33 mouse cellular contexts compared by ENCODE assay signal in the genomic region with DNA sequence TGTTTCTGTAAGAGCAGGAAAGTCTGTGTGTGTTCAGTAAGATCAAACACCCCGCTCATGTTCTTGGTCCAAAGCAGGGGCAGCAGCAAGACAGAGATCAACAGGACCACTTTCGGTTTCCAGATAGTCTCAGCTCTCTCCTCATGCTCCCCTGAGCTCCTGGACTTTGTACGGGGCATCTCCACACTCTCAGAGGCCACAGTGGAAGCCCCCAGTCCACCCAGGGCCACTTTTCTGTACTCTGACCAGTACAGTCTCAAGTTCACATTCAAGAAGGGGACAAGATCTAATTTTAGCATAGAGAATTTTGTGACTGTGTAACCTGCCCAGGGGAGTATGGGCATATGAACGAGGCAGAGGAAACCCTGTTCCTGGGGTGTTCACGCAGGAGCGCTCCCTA. TPM values are rescaled to one million over a fixed set of nuclear protein-coding genes. Genes with fewer than 3 reads are reported as not detected.
DNase-seq lines count a peak whose midpoint lies in the region; ATAC-seq and TF ChIP-seq lines count a peak whose summit lies in the region.
"Had no signal": no experiment of that assay in that cellular context is flagged by ENCODE, and none has a peak within 500 bp of the region (broad histone marks: within the 10 kb centered on the region; RNA-seq: fewer than 3 reads in every experiment).

No protein-coding gene starts in this region.

- 64% methylated on average over 6 of the region's 6 CpGs for WGBS in heart, embryonic 11.5 days (ENCODE audit: insufficient replicate concordance)
- 58% methylated on average over 6 of the region's 6 CpGs for WGBS in heart, embryonic 16.5 days

- no peaks in the 10 kb centered on the region for H3K36me3 ChIP-seq in heart, embryonic 11.5 days (ENCODE audit: control insufficient read depth, insufficient read depth, low read length)
- H3K36me3 ChIP-seq in heart, embryonic 16.5 days (ENCODE audit: control insufficient read depth, insufficient read depth), result no peaks in the 10 kb centered on the region
- H3K36me3 ChIP-seq: embryonic facial prominence, embryonic 12.5 days; forebrain, embryonic 10.5 days; forebrain, embryonic 15.5 days; liver, embryonic 12.5 days; midbrain, embryonic 10.5 days; neural tube, embryonic 12.5 days had no signal

- no peak overlapping the region for H3K4me3 ChIP-seq in heart, embryonic 11.5 days (ENCODE audit: low read depth, low read length)
- no peak overlapping the region for H3K4me3 ChIP-seq in heart, embryonic 16.5 days (ENCODE audit: low read length)
- H3K4me3 ChIP-seq in embryonic fibroblast, embryonic 13.5 days (ENCODE audit: insufficient read depth, low read length), result no peak overlapping the region
- H3K4me3 ChIP-seq: embryonic facial prominence, embryonic 12.5 days; forebrain, embryonic 10.5 days; forebrain, embryonic 15.5 days; liver, embryonic 12.5 days; midbrain, embryonic 10.5 days; myocyte; neural tube, embryonic 12.5 days had no signal

- H3K9ac ChIP-seq in heart, embryonic 11.5 days (ENCODE audit: low read depth, low read length), result 0 out of 2 replicates have a peak overlapping the region, but pooled peaks have one; percentile 34
- H3K9ac ChIP-seq in heart, embryonic 16.5 days (ENCODE audit: low read length), result peak overlapping the region; percentile 34; the same call in 1 of the 2 replicates
- H3K9ac ChIP-seq: embryonic facial prominence, embryonic 12.5 days; forebrain, embryonic 15.5 days; hindbrain, embryonic 14.5 days; liver, embryonic 12.5 days; liver, postnatal 0 days; neural tube, embryonic 12.5 days had no signal

- no peaks in the 10 kb centered on the region for H3K9me3 ChIP-seq in heart, embryonic 11.5 days (replicated peaks; ENCODE audit: control insufficient read depth, low read length)
- no peaks in the 10 kb centered on the region for H3K9me3 ChIP-seq in heart, embryonic 16.5 days (replicated peaks; ENCODE audit: control insufficient read depth, low read length)
- H3K9me3 ChIP-seq: embryonic facial prominence, embryonic 12.5 days; forebrain, embryonic 10.5 days; forebrain, embryonic 15.5 days; liver, embryonic 12.5 days; midbrain, embryonic 10.5 days; neural tube, embryonic 12.5 days had no signal

- H3K4me2 ChIP-seq in heart, embryonic 11.5 days, result no peak overlapping the region
- H3K4me2 ChIP-seq in heart, embryonic 16.5 days (ENCODE audit: low read depth, low read length), result peak overlapping the region; percentile 16; the same call in 1 of the 2 replicates
- H3K4me2 ChIP-seq: embryonic facial prominence, embryonic 12.5 days; forebrain, embryonic 15.5 days; hindbrain, embryonic 14.5 days; liver, embryonic 12.5 days; neural tube, embryonic 12.5 days had no signal

- TF ChIP-seq CTCF in embryonic fibroblast, embryonic 13.5 days (IDR thresholded peaks at IDR 0.05; ENCODE audit: borderline replicate concordance, insufficient read depth, low read length), result no peak

- ATAC-seq in heart, embryonic 11.5 days (replicated peaks; ENCODE audit: insufficient number of reproducible peaks, low FRiP score, low TSS enrichment), result no peak
- no peak for ATAC-seq in heart, embryonic 16.5 days (replicated peaks; ENCODE audit: extremely low read depth, insufficient read depth, low FRiP score)
- ATAC-seq: forebrain, embryonic 15.5 days; intestine, postnatal 0 days; liver, embryonic 12.5 days; liver, postnatal 0 days; midbrain, embryonic 16.5 days; Patski had no signal

- peak overlapping the region; percentile 10; the same call in 1 of the 2 replicates for H3K27ac ChIP-seq in heart, embryonic 11.5 days (ENCODE audit: low read depth, low read length)
- no peak overlapping the region; the same call in 1 of the 2 replicates for H3K27ac ChIP-seq in heart, embryonic 16.5 days (ENCODE audit: low read length)
- peak overlapping the region; percentile 63 for H3K27ac ChIP-seq in embryonic fibroblast, embryonic 13.5 days (ENCODE audit: insufficient read depth, low read length)
- H3K27ac ChIP-seq: embryonic facial prominence, embryonic 12.5 days; forebrain, embryonic 10.5 days; forebrain, embryonic 15.5 days; hindbrain, embryonic 14.5 days; liver, embryonic 12.5 days; macrophage; midbrain, embryonic 10.5 days; neural tube, embryonic 12.5 days had no signal

- H3K4me1 ChIP-seq in heart, embryonic 11.5 days (ENCODE audit: control insufficient read depth, insufficient read depth, low read length), result peaks cover 8% of the 10 kb centered on the region
- H3K4me1 ChIP-seq in heart, embryonic 16.5 days (ENCODE audit: control insufficient read depth, insufficient read depth, low read length), result peaks cover 9% of the 10 kb centered on the region
- H3K4me1 ChIP-seq in embryonic fibroblast, embryonic 13.5 days (ENCODE audit: control insufficient read depth, insufficient read depth, low read length), result peaks cover 7% of the 10 kb centered on the region

- no peak for TF ChIP-seq POLR2A in embryonic fibroblast, embryonic 13.5 days (IDR thresholded peaks at IDR 0.05; ENCODE audit: low read depth, low read length)

- DNase-seq in heart, postnatal 25 days (ENCODE audit: low spot score), result no peak
- no peak for DNase-seq in heart, postnatal 36 days
- peak; percentile 26 to 40 for DNase-seq in kidney, postnatal 36 days
- no peak for DNase-seq in kidney, postnatal 14 days
- DNase-seq in adipocyte (ENCODE audit: low spot score), result no peak
- DNase-seq: adrenal gland, postnatal 25 days; cerebellum, adult 11-12 months; cerebellum, adult 9-11 months; embryo, embryonic 11 days; gastrocnemius, postnatal 25 days; layer of hippocampus, postnatal 36 days; left cerebral cortex, postnatal 4 days; liver, postnatal 0 days; lung, postnatal 10 days; right cerebral cortex, adult 18-20 months; spleen, adult 18-20 months; thymus, adult 2 months; thymus, postnatal 36 days had no signal

- intact Hi-C loops in heart, postnatal 25 days (cut with DNase I), result loop anchor here (5.0 kb wide), 2 partner anchors 47 to 53 kb away; no protein-coding TSS in a partner anchor
- intact Hi-C loops in heart, postnatal 36 days (cut with DNase I), result loop anchor here (5.0 kb wide), 1 partner anchor 33 kb away; no protein-coding TSS in a partner anchor

- H3K27me3 ChIP-seq in heart, embryonic 11.5 days (ENCODE audit: control insufficient read depth, insufficient read depth, low read length), result no peaks in the 10 kb centered on the region
- H3K27me3 ChIP-seq in heart, embryonic 16.5 days (ENCODE audit: control insufficient read depth, insufficient read depth, low read length), result no peaks in the 10 kb centered on the region
- H3K27me3 ChIP-seq: embryonic facial prominence, embryonic 12.5 days; forebrain, embryonic 15.5 days; neural tube, embryonic 12.5 days; Patski had no signal

RNA-seq across cellular contexts. Expression of a gene that starts 3.9 kb away (rescaled TPM):
- 50.0 and 68.2 TPM in 2 replicates for polyA plus RNA-seq in heart, embryonic 11.5 days (2014; fragmentation: Nextera tagmentation; extraction: Ambion mirVana)
- 100 to 1,000 TPM; 181 to 216 TPM for total RNA-seq in heart, postnatal 25 days (2021)
- 43.0 and 45.1 TPM in 2 replicates for polyA plus RNA-seq in heart, embryonic 16.5 days (2015; fragmentation: Nextera tagmentation; extraction: Ambion mirVana)
- total RNA-seq in heart, postnatal 36 days (2021), result 100 to 1,000 TPM; 203 to 252 TPM
- polyA plus RNA-seq in embryonic fibroblast, embryonic 13.5 days (2011; ENCODE audit: insufficient read length, low read depth, missing spikeins), result 363 and 515 TPM in 2 replicates

Comparison
In these comparisons a context has a peak if more than half of its experiments do, and no peak if none do; other contexts are left out.
1. DNase-seq: peak in kidney, postnatal 36 days (2 of 2); none in heart, postnatal 25 days (single experiment), heart, postnatal 36 days (0 of 2), kidney, postnatal 14 days (single experiment) and adipocyte (single experiment).